Mouse (Mus musculus): ENCODE measurements around the gene Coro6.

Gene Coro6

DNA sequence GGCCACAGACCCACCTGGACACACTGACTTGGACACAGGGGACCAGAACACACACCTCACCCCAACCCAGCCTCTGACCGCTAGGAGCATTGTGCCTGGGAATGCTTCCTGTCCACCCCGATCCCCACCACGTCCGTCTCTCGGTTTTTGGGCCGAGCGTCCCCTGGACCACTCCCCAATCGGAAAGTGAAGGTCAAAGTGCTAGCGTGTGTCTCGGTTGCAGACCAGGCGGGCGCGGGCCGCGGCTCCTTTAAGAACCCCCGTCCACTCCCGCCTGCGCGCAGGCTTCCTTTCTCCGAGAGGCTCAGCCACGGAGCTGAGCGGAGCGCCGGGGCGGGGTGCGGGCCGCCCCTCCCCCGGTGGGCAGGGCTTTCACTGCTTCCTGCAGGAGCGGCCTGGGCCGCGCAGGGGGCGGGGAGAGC lies 30.7 kb downstream of the Coro6 start:
- peak; percentile 88 for DNase-seq (ENCODE audit: extremely low spot score, low spot score)

- DNase-seq (ENCODE audit: extremely low spot score, low spot score), result peak; percentile 62
These were observed 31.5 kb downstream of the Coro6 start, which contains the start of gene Git1 for GRCm38 (mm10) chr11:77493512-77494343. Gene Git1, plus strand, starts transcription at chr11:77493562.

GRCm38 (mm10) chr11:77494344-77494676 lies 32.1 kb downstream of the Coro6 start:
- DNase-seq (ENCODE audit: extremely low spot score, low spot score), result no peak

- no peak for DNase-seq (ENCODE audit: extremely low spot score, low spot score)
These were observed 32.6 kb downstream of the Coro6 start for GRCm38 (mm10) chr11:77494782-77495181.

- no peak for DNase-seq (ENCODE audit: extremely low spot score, low spot score)
These were observed 33.3 kb downstream of the Coro6 start for GRCm38 (mm10) chr11:77495507-77495906.

- peak; percentile 67 for DNase-seq (ENCODE audit: extremely low spot score, low spot score)
These were observed 35.1 kb downstream of the Coro6 start for GRCm38 (mm10) chr11:77497341-77497756.

- no peak for DNase-seq (ENCODE audit: extremely low spot score, low spot score)
These were observed 35.6 kb downstream of the Coro6 start for GRCm38 (mm10) chr11:77497851-77498250.

DNA sequence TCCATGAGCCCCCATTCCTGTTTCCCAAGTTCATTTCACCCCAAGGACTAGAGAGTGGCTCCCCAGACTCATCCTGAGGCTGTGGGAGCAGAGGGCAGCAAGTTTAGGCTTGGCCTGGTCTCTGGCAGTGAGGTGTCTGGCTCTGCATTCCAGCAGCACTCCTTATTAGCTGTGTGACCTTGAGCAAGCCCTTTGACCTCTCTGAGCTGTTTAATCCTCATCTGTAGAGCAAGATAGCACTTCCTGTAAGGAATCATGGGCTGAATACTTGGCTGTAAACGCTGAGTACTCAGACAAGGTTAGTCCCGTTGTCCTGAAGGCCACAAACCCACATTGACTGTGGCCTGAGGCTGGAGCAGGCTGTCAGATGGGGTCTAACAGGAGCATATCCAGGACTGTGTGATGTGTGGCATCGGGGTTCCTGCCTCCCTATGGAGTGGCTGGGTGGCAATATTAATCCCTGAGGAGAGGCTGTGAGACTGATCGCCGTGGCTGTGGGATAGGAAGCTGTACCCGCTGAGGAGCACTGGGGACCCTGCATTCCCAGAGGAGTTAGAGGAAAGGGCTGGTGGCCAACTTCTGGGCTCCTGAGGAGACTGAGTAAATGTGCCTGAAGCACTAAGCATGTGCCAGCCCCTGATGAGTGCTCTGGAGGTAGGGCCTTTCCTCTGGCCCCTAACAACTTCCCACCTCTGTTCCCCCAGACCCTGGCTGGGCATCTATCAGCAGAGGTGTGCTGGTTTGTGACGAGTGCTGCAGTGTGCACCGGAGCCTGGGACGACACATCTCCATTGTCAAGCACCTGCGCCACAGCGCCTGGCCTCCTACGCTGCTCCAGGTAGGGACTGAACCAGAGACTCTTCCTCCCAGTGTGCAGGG lies 36.3 kb downstream of the Coro6 start:
- DNase-seq (ENCODE audit: extremely low spot score, low spot score), result no peak

- no peak for DNase-seq (ENCODE audit: extremely low spot score, low spot score)
These were observed 37.1 kb downstream of the Coro6 start for GRCm38 (mm10) chr11:77499354-77499753.

DNA sequence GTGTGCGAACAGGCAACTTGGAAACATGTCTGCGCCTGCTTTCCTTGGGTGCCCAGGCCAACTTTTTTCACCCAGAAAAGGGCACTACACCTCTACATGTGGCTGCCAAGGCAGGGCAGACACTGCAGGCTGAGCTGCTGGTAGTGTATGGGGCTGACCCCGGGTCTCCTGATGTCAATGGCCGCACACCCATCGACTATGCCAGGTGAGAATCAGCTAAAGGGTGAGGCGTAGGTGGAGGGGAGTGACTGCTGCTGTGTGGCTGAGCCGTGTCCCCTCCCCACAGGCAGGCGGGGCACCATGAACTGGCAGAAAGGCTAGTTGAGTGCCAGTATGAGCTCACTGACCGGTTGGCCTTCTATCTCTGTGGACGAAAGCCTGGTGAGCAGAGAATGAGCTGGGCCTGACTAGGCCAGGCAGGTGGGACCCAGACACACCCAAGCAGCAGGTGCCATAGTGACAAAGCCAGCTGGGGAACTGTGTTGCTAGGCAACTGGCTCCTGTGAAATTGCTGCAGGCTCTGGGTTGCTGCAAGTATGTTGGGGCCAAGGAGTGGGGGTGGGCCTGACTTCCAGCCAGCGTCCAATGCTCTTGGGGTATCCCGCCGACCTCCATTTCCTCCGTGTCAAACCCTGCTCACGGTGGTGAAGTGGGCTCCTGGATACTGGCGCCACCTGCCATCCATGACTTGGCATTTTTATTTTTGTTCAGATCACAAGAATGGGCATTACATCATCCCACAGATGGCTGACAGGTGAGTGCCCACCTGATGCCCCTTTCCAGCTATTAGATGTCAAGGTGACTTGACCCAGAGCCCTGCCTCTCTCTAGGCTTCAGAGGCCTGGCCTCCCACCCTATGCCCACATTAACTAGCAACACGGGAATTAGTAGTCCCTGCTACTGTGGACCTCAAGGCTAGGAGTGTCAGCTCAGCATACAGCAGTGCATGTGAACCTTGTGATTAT lies 38.4 kb downstream of the Coro6 start:
- no peak for DNase-seq (ENCODE audit: extremely low spot score, low spot score)

DNA sequence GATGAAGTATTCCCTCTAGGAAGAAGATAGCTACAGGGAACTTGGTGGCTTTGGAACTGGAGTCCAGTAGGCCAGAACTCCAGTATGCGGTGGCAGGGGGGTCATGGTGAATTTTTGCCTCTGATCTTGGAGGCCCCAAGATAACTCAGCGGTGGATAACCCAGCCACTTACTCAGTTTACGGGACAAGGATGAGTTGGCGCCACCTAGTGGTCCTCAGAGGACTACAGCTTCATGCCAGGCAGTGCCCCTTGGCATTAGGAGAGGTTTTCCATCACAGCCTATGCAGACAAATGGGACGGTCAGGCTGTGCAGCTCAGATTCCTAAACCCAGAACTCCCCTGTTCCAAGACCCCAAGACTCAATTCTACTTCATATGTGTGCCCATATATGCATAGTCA lies 39.2 kb downstream of the Coro6 start:
- DNase-seq (ENCODE audit: extremely low spot score, low spot score), result peak; percentile 71

- no peak for DNase-seq (ENCODE audit: extremely low spot score, low spot score)
These were observed 39.8 kb downstream of the Coro6 start for GRCm38 (mm10) chr11:77501971-77502370.

DNA sequence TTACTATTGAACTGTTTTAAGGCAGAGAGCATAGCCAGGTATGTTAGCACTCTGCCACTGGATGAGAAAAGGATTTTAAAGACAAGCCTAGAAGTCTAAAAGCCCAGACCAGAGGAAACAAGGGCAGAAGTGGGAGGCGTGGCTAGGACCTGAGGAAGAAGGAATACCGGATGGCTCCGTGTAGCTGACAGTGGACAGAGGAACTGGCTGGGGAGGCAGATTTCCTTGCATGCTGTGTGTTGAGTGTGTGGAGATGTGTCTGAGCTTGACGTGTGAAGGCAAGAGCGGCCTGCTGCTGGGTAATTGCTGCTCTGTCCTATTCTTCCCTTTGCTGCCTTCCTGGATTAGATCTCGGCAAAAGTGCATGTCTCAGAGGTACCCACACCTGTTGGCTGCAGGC lies 40.3 kb downstream of the Coro6 start:
- no peak for DNase-seq (ENCODE audit: extremely low spot score, low spot score)

DNA sequence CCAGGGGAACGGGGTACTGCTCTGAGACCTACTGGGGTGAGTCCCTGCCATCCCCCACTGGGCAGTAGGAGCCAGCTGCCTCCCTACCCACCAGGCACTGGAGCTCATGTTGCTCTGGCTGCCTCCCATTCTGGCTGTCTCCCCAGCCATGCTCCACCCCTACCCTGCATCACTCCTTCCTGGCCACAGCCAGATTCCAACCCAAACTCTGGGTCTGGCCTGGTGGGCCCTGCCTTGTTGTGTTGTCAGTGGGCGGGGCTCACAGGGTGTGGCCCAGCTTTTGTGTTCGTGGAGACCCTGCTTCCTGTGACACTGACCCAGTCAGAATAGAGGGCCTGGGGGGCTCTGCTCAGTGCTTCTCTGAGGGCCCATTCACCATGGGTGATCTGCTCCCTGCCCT lies 41.3 kb downstream of the Coro6 start:
- DNase-seq (ENCODE audit: extremely low spot score, low spot score), result no peak

DNA sequence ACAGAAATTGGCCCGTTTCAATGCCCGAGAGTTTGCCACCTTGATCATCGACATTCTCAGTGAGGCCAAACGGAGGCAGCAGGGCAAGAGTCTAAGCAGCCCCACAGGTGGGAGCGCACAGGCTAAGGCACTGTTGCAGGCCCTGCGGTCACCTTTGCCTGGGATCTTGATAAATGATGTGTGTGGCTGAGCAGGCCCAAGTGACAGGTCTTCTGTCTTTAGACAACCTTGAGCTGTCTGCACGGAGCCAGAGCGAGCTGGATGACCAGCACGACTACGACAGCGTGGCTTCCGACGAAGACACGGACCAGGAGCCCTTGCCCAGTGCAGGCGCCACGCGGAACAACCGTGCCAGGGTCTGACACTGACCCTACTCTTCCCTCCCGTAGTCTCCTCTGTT lies 42.2 kb downstream of the Coro6 start:
- no peak for DNase-seq (ENCODE audit: extremely low spot score, low spot score)

GRCm38 (mm10) chr11:77505291-77505980 lies 43.2 kb downstream of the Coro6 start:
- no peak for DNase-seq (ENCODE audit: extremely low spot score, low spot score)

GRCm38 (mm10) chr11:77506273-77506672 lies 44.1 kb downstream of the Coro6 start:
- no peak for DNase-seq (ENCODE audit: extremely low spot score, low spot score)

- DNase-seq (ENCODE audit: extremely low spot score, low spot score), result no peak
These were observed 44.7 kb downstream of the Coro6 start for GRCm38 (mm10) chr11:77506941-77507340.

DNA sequence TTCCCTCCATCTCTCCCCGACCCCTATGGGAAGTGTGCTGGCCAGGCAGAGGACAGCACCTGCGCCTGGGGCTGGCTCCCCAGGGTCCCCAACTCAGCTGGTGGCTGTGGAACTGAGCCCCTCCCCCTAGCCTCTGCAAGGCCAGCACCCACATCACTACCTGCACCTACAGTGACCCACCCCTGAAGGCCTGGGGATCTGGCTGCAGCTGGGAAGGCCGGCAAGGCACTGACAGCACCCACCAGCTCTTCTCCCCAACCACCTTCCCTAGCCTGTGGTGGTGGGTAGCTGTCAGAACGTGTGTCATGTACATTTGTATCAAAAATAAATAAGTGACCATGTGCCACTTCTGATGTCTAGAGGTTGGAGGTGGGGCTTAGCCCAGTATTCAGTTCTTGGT lies 45.2 kb downstream of the Coro6 start:
- DNase-seq (ENCODE audit: extremely low spot score, low spot score), result no peak

Measured in neural tube, embryonic 10.5 days (tissue).